Mouse (Mus musculus) stomach, embryonic 14.5 days (tissue): Measurements from ENCODE around the gene Rwdd4a. TPM values are rescaled to one million over a fixed set of nuclear protein-coding genes. Genes with fewer than 3 reads are reported as not detected.

Source experiments
- ATAC-seq: fragments of 200-750 bp; cut with Nextera tagmentation; 2 replicates; pipeline ENCODE4 v1.8.0; 2017; ENCODE audit warnings: low read depth, moderate TSS enrichment; ENCODE audit not compliant: insufficient number of reproducible peaks, insufficient read depth, low FRiP score
- H3K27ac ChIP-seq: fragments of 300-500 bp; sonication (generic); 2 replicates; pipeline ENCODE4 v1.5.1; 2014; ENCODE audit warnings: mild to moderate bottlenecking, low read length, moderate library complexity, mixed read lengths
- H3K27me3 ChIP-seq: fragments of 300-500 bp; sonication (generic); 2 replicates; pipeline ENCODE4 v1.6.1; 2014; ENCODE audit warnings: low read length, control low read depth, mixed read lengths; ENCODE audit not compliant: control insufficient read depth, insufficient read depth
- H3K36me3 ChIP-seq: fragments of 300-500 bp; sonication (generic); 2 replicates; pipeline ENCODE4 v1.6.1; 2014; ENCODE audit warnings: mild to moderate bottlenecking, control low read depth, low read length, moderate library complexity, mixed read lengths; ENCODE audit not compliant: control insufficient read depth, insufficient read depth
- H3K4me1 ChIP-seq: fragments of 300-500 bp; sonication (generic); 2 replicates; pipeline ENCODE4 v1.6.1; 2014; ENCODE audit warnings: low read length, control low read depth, mixed read lengths; ENCODE audit not compliant: control insufficient read depth, insufficient read depth
- H3K4me2 ChIP-seq: fragments of 300-500 bp; sonication (generic); replicated peaks from 2 replicates; pipeline ENCODE4 v1.6.1; 2014; ENCODE audit warnings: low read depth, low read length, control low read depth
- H3K4me3 ChIP-seq: fragments of 300-500 bp; sonication (generic); 2 replicates; pipeline ENCODE4 v1.5.1; 2014; ENCODE audit warnings: low read depth, low read length, control low read depth
- H3K9ac ChIP-seq: fragments of 300-500 bp; sonication (generic); replicated peaks from 2 replicates; pipeline ENCODE4 v1.6.1; 2014; ENCODE audit warnings: low read depth, mild to moderate bottlenecking, control low read depth, low read length, moderate library complexity, mixed read lengths
- H3K9me3 ChIP-seq: fragments of 300-500 bp; sonication (generic); 2 replicates; pipeline ENCODE4 v1.6.1; 2016; ENCODE audit warnings: low read depth, low read length, control low read depth; ENCODE audit not compliant: control insufficient read depth
- WGBS: fragments of 180-500 bp; shearing (Covaris S2); extraction: QIAGEN DNeasy Blood & Tissue Kit; methylation state at CpG from one replicate; pipeline ENCODE4 v1.1.7; 2014; 5-methylcytosine and 5-hydroxymethylcytosine counted together
- polyA plus RNA-seq: library from polyadenylated mRNA; unstranded; fragments of >200 nt; fragmentation: Nextera tagmentation; extraction: Ambion mirVana; gene quantifications from 2 replicates; pipeline ENCODE4 v1.2.1, GENCODE M21; 2014

Rwdd4a gene
- 39.6 and 47.2 TPM in 2 replicates for polyA plus RNA-seq

DNA sequence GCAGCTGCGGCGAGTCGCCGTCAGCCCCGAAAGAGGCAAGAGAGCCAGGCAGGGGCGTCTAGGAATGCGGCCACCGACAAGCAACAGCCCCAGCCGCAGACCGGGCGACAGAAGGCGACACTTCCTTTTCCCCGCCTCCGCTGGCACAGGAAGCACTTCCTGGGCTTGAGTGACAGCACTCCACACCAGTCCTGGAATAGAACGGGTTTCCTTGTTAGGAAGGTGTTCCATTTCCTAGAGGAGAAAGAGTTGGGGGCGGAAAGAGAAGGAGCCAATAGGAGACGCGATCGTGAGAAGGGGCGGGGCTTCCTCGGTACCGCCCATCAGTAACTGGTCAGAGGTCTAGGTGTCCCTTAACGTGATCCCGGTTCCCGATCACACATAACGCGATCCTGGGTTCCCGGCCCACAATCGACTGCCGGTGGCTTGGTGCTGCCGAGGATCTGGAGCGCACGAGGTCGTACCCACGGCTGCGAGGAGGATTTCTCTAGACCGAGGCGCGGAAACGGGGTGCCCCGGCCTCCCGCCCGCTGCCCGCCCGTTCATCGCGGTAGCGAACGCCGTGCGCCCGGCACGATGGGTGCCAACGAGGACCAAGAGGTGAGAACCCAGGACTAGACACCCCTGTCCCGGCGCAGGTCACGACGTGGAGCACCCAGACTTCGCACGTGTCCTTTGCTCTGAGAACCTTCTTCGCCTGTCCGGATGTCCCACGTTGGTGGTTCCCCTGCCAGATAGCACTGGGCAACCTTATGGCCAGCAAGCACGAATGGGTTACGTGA, at the start of gene Rwdd4a, which contains the start of gene Trappc11:
Rwdd4a (plus strand) TSS at position 321 of the 782 bp plus-strand sequence.
Trappc11 (minus strand) TSS at position 127 of the 782 bp plus-strand sequence.
- peak within 1 kb of the TSS; percentile 48; the same call in 1 of the 2 replicates for H3K27ac ChIP-seq
- no peaks in the 10 kb centered on the region for H3K27me3 ChIP-seq
- H3K4me2 ChIP-seq: peak within 1 kb of the TSS; percentile 78
- no peaks in the 10 kb centered on the region for H3K9me3 ChIP-seq
- H3K9ac ChIP-seq: peak within 1 kb of the TSS; percentile 75
- H3K4me1 ChIP-seq: peaks cover 10% of the 10 kb centered on the region; the same call in 1 of the 2 replicates
- WGBS: under 1% methylated on average over 65 of the region's 65 CpGs
- H3K36me3 ChIP-seq: no peaks in the 10 kb centered on the region; the same call in 1 of the 2 replicates
- peak within 1 kb of the TSS; percentile 66 for H3K4me3 ChIP-seq
- peak; percentile 100 for ATAC-seq

DNA sequence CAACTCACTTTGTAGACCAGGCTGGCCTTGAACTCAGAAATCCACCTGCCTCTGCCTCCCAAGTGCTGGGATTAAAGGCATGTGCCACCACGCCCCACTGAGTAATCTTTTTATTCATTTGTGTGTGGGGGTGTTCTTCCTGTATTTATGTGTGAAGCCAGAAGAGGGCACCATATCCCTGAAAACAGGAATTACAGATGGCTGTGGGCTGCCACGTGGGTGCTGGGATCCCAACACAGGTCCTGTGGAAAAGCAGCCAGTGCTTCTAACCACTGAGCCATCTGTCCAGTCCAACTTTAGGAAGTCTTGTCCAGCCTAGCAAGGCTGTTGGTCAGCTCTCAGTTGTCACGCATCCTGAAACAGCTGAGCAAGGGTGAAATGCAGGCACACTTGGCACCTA, 46.2 kb upstream of the Rwdd4a start:
- WGBS: 90% methylated on average over 3 of the region's 3 CpGs
- no peak overlapping the region for H3K9ac ChIP-seq
- H3K9me3 ChIP-seq: peaks cover 5% of the 10 kb centered on the region; the same call in 1 of the 2 replicates
- no peaks in the 10 kb centered on the region for H3K27me3 ChIP-seq
- H3K4me1 ChIP-seq: no peaks in the 10 kb centered on the region
- no peak overlapping the region for H3K27ac ChIP-seq
- ATAC-seq: no peak
- H3K4me3 ChIP-seq: no peak overlapping the region
- peaks cover 6% of the 10 kb centered on the region for H3K36me3 ChIP-seq
- no peak overlapping the region for H3K4me2 ChIP-seq

- no peaks in the 10 kb centered on the region for H3K4me1 ChIP-seq
- ATAC-seq: no peak
- no peaks in the 10 kb centered on the region for H3K9me3 ChIP-seq
- WGBS: 86% methylated on average over 12 of the region's 12 CpGs
- H3K27ac ChIP-seq: no peak overlapping the region
- H3K36me3 ChIP-seq: peaks cover 14% of the 10 kb centered on the region
- H3K4me2 ChIP-seq: no peak overlapping the region
- H3K4me3 ChIP-seq: no peak overlapping the region
- H3K27me3 ChIP-seq: no peaks in the 10 kb centered on the region
- H3K9ac ChIP-seq: no peak overlapping the region
These were observed 40.4 kb upstream of the Rwdd4a start for GRCm38 (mm10) chr8:47493106-47493505.

DNA sequence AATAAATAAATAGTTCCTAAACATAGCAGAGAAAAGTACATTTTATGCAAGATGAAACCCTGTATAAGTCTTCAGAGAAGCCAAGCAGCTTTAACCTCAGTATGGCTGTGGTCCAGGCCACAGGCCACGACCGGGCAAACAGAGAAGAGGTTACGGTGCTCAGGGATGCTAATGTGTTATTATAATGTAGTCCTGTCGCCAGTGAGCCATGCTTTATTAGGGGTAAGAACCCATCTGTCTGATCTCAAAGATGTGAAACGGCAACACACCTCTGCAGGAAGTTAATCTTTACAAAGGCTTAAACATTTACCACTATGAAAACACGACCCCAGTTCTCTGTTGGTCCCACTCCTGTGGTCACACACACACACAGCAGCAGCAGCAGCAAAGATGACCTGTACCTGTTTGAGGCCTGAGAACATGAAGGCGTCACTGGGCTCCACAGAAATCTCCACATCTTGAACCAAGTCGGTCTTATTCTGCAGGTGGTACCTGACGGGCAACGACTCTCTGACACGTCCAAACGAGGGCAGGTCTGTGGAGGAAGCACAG, 38.8 kb upstream of the Rwdd4a start:
- H3K4me2 ChIP-seq: no peak overlapping the region
- H3K9ac ChIP-seq: no peak overlapping the region
- peaks cover 20% of the 10 kb centered on the region for H3K36me3 ChIP-seq
- H3K27me3 ChIP-seq: no peaks in the 10 kb centered on the region
- 65% methylated on average over 12 of the region's 12 CpGs for WGBS
- H3K27ac ChIP-seq: no peak overlapping the region; the same call in 1 of the 2 replicates
- no peaks in the 10 kb centered on the region for H3K4me1 ChIP-seq
- no peaks in the 10 kb centered on the region for H3K9me3 ChIP-seq
- ATAC-seq: peak; percentile 78
- H3K4me3 ChIP-seq: no peak overlapping the region

DNA sequence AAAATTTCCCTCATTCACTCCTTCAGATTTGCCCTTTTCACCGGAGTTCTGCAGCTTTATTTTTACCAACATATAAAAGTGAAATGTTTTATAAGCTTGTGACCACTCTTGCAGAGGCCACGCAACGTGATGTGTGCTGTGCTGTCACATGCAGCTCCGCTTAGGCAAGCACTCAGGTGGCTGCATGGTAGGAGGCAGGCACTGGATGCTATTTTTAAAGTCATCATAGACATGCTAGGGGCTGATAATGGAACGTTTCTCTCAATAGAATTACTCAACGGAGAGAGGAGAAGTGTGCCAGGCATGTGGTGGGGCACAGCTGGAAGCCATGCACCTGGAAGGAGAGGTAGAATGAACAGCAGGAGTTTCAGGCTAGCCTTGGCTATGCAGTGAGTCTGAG, 38.0 kb upstream of the Rwdd4a start:
- ATAC-seq: no peak
- no peak overlapping the region for H3K27ac ChIP-seq
- H3K4me3 ChIP-seq: no peak overlapping the region
- 81% methylated on average over 6 of the region's 6 CpGs for WGBS
- no peak overlapping the region for H3K9ac ChIP-seq
- H3K4me2 ChIP-seq: no peak overlapping the region
- no peaks in the 10 kb centered on the region for H3K4me1 ChIP-seq
- H3K36me3 ChIP-seq: peaks cover 21% of the 10 kb centered on the region
- H3K27me3 ChIP-seq: no peaks in the 10 kb centered on the region
- no peaks in the 10 kb centered on the region for H3K9me3 ChIP-seq

DNA sequence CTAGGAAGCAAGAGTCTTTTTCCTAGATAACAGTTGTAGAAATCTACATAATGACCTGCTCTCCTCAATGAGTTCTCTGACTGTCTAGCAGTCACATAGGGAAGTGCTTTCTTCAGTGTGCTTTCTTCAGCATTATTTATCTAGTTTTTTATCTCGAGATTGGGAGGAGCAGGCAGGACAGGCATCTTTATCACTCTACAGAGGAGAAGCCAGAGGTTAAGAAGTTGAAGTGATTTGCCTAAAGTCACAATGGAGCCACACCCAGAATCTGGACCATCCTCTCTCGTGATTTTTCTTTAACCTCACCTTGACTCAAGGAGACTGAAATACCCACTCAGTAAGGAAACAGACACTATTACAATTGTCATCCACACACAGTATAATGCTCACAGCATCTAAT, 31.5 kb upstream of the Rwdd4a start:
- H3K27ac ChIP-seq: no peak overlapping the region
- no peak overlapping the region for H3K4me2 ChIP-seq
- no peak overlapping the region for H3K9ac ChIP-seq
- no peaks in the 10 kb centered on the region for H3K27me3 ChIP-seq
- H3K4me1 ChIP-seq: no peaks in the 10 kb centered on the region
- peaks cover 56% of the 10 kb centered on the region for H3K36me3 ChIP-seq
- no peak for ATAC-seq
- H3K4me3 ChIP-seq: no peak overlapping the region
- WGBS: 63% methylated on average over 2 of the region's 2 CpGs
- no peaks in the 10 kb centered on the region for H3K9me3 ChIP-seq

DNA sequence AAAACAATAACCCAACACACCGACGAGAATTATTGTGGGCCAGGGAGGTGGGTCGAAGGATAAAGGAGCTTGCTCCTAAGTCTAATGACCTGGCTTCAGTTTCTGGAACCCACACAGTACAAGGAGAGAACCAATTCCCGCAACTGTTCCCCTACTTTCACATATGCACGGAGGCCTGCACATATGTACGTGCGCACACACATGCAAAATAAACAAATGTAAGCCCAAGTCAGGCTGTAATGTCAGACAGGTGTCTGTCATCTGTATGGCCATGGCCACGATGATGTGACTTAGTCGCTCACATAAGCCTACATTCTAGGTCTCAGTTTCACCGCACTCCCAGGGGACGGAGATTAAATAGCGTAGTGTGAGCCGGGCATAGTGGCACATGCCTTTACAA, 30.9 kb upstream of the Rwdd4a start:
- Histone ChIP-seq H3K27me3 (no peaks in the 10 kb centered on the region), H3K4me1 (no peaks in the 10 kb centered on the region), H3K9ac (no peak overlapping the region), H3K36me3 (peaks cover 54% of the 10 kb centered on the region), H3K27ac (no peak overlapping the region), H3K9me3 (no peaks in the 10 kb centered on the region), H3K4me3 (no peak overlapping the region), H3K4me2 (no peak overlapping the region)
- 94% methylated on average over 13 of the region's 13 CpGs for WGBS
- ATAC-seq: no peak

DNA sequence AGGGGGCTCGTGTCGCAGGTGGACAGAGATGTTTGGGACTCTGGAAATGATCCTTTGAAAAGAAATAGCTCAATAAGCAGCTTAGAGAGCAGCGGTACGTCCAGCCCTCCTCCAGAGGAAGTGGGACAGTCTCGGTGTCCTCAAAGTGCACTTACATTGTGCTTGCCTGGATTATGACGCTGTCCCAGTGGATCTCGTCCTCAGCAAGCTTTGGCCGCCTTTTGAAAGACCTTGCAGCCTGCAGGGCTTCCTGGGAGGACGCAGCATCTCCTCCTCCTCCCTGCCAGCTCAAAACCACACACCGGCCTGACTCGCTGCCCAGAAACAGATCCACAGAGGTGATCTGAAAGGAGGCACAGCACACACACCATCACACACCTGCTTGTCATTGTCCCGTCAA, 28.0 kb upstream of the Rwdd4a start:
- WGBS: 93% methylated on average over 12 of the region's 12 CpGs
- no peak overlapping the region for H3K9ac ChIP-seq
- H3K4me2 ChIP-seq: no peak overlapping the region
- H3K4me3 ChIP-seq: no peak overlapping the region
- peaks cover 56% of the 10 kb centered on the region for H3K36me3 ChIP-seq
- no peaks in the 10 kb centered on the region for H3K27me3 ChIP-seq
- no peak overlapping the region for H3K27ac ChIP-seq
- no peak for ATAC-seq
- H3K9me3 ChIP-seq: no peaks in the 10 kb centered on the region
- H3K4me1 ChIP-seq: no peaks in the 10 kb centered on the region
